21 mouse cellular contexts compared by ENCODE assay signal in genomic region chr2:78858628-78859027, GRCm38 (mm10). TPM values are rescaled to one million over a fixed set of nuclear protein-coding genes. Genes with fewer than 3 reads are reported as not detected.
DNase-seq lines count a peak whose midpoint lies in the region; ATAC-seq lines count a peak whose summit lies in the region.
"Had no signal": no experiment of that assay in that cellular context is flagged by ENCODE, and none has a peak within 500 bp of the region (broad histone marks: within the 10 kb centered on the region; RNA-seq: fewer than 3 reads in every experiment).

No protein-coding gene starts in this region.

- peaks cover 53% of the 10 kb centered on the region for H3K4me1 ChIP-seq in liver, embryonic 12.5 days
- peaks cover 29% of the 10 kb centered on the region for H3K4me1 ChIP-seq in liver, embryonic 16.5 days (ENCODE audit: control insufficient read depth, low read depth, low read length)
- no peaks in the 10 kb centered on the region for H3K4me1 ChIP-seq in forebrain, embryonic 10.5 days
- H3K4me1 ChIP-seq: embryonic facial prominence, embryonic 15.5 days; forebrain, embryonic 12.5 days; hindbrain, embryonic 13.5 days had no signal

- no peaks in the 10 kb centered on the region for H3K36me3 ChIP-seq in liver, embryonic 12.5 days
- no peaks in the 10 kb centered on the region for H3K36me3 ChIP-seq in liver, embryonic 16.5 days (ENCODE audit: control insufficient read depth, insufficient read depth)
- no peaks in the 10 kb centered on the region for H3K36me3 ChIP-seq in forebrain, embryonic 10.5 days (replicated peaks)
- H3K36me3 ChIP-seq: embryonic facial prominence, embryonic 15.5 days; forebrain, embryonic 12.5 days; heart, embryonic 10.5 days; hindbrain, embryonic 13.5 days had no signal

- 0 out of 2 replicates have a peak overlapping the region, but pooled peaks have one; percentile 51 for H3K9ac ChIP-seq in liver, embryonic 12.5 days
- 0 out of 2 replicates have a peak overlapping the region, but pooled peaks have one; percentile 25 for H3K9ac ChIP-seq in liver, embryonic 16.5 days (ENCODE audit: low read depth, low read length)
- H3K9ac ChIP-seq: embryonic facial prominence, embryonic 15.5 days; forebrain, embryonic 12.5 days; hindbrain, embryonic 13.5 days had no signal

- H3K27ac ChIP-seq in liver, embryonic 12.5 days: peak overlapping the region; percentile 84
- peak overlapping the region; percentile 86 for H3K27ac ChIP-seq in liver, embryonic 16.5 days (ENCODE audit: low read length)
- no peak overlapping the region for H3K27ac ChIP-seq in forebrain, embryonic 10.5 days
- H3K27ac ChIP-seq: embryonic facial prominence, embryonic 15.5 days; forebrain, embryonic 12.5 days; heart, embryonic 10.5 days; hindbrain, embryonic 13.5 days; hindbrain, postnatal 0 days had no signal

- H3K4me2 ChIP-seq in liver, embryonic 12.5 days: peak overlapping the region; percentile 45; the same call in 1 of the 2 replicates
- no peak overlapping the region for H3K4me2 ChIP-seq in liver, embryonic 16.5 days (ENCODE audit: low read depth, low read length)
- H3K4me2 ChIP-seq: embryonic facial prominence, embryonic 15.5 days; forebrain, embryonic 12.5 days; hindbrain, embryonic 13.5 days had no signal

- no peaks in the 10 kb centered on the region for H3K27me3 ChIP-seq in liver, embryonic 12.5 days (replicated peaks)
- H3K27me3 ChIP-seq in liver, embryonic 16.5 days (ENCODE audit: control insufficient read depth, insufficient read depth, low read depth, low read length): no peaks in the 10 kb centered on the region
- no peaks in the 10 kb centered on the region for H3K27me3 ChIP-seq in forebrain, embryonic 10.5 days (ENCODE audit: poor library complexity, severe bottlenecking)
- H3K27me3 ChIP-seq: embryonic facial prominence, embryonic 15.5 days; forebrain, embryonic 12.5 days; hindbrain, embryonic 13.5 days had no signal

- no peak overlapping the region for H3K4me3 ChIP-seq in liver, embryonic 12.5 days
- no peak overlapping the region for H3K4me3 ChIP-seq in liver, embryonic 16.5 days (ENCODE audit: low read depth, low read length)
- H3K4me3 ChIP-seq in forebrain, embryonic 10.5 days: no peak overlapping the region
- H3K4me3 ChIP-seq: embryonic facial prominence, embryonic 15.5 days; forebrain, embryonic 12.5 days; heart, embryonic 10.5 days; hindbrain, embryonic 13.5 days had no signal

- WGBS in liver, embryonic 12.5 days (ENCODE audit: insufficient replicate concordance): 62% methylated on average over 6 of the region's 6 CpGs
- WGBS in liver, embryonic 16.5 days (ENCODE audit: insufficient replicate concordance): 45% methylated on average over 6 of the region's 6 CpGs
- 81% methylated on average over 6 of the region's 6 CpGs for WGBS in forebrain, embryonic 10.5 days

- DNase-seq in retina, embryonic 14.5 days (ENCODE audit: low spot score): peak; percentile 8
- no peak for DNase-seq in retina, postnatal 1 day
- no peak for DNase-seq in forebrain, embryonic 10.5 days (ENCODE audit: extremely low spot score, low spot score)
- DNase-seq in layer of hippocampus, adult 9-10 months (ENCODE audit: low spot score): no peak
- no peak for DNase-seq in spleen, adult 18-20 months
- DNase-seq: adrenal gland, postnatal 10 days; cerebellum, adult 11 months; cerebellum, adult 8-10 months; cerebellum, postnatal 14 days; embryo, embryonic 11 days; gastrocnemius, postnatal 14 days; heart, adult 18-20 months; heart, postnatal 10 days had no signal

- H3K9me3 ChIP-seq in liver, embryonic 12.5 days (replicated peaks): no peaks in the 10 kb centered on the region
- no peaks in the 10 kb centered on the region for H3K9me3 ChIP-seq in liver, embryonic 16.5 days (replicated peaks; ENCODE audit: control insufficient read depth, low read length)
- H3K9me3 ChIP-seq in forebrain, embryonic 10.5 days: no peaks in the 10 kb centered on the region
- H3K9me3 ChIP-seq: embryonic facial prominence, embryonic 15.5 days; forebrain, embryonic 12.5 days; heart, embryonic 10.5 days; hindbrain, embryonic 13.5 days had no signal

- ATAC-seq in liver, embryonic 12.5 days: no peak
- ATAC-seq in liver, embryonic 16.5 days (ENCODE audit: low read depth): no peak
- ATAC-seq: forebrain, embryonic 16.5 days; hindbrain, postnatal 0 days had no signal

RNA-seq across cellular contexts. Expression of gene Ube2e3, which starts 9.3 kb away (rescaled TPM):
- 107 and 109 TPM in 2 replicates for polyA plus RNA-seq in liver, embryonic 12.5 days (2016; fragmentation: Nextera tagmentation; extraction: Ambion mirVana)
- 79.7 and 82.5 TPM in 2 replicates for polyA plus RNA-seq in liver, embryonic 16.5 days (2015; fragmentation: Nextera tagmentation; extraction: Ambion mirVana)
- 189 and 191 TPM in 2 replicates for polyA plus RNA-seq in forebrain, embryonic 10.5 days (2016; fragmentation: Nextera tagmentation; extraction: Ambion mirVana)
